Mouse (Mus musculus) stomach, embryonic 14.5 days (tissue): ENCODE data around the gene Junb. TPM values are rescaled to one million over a fixed set of nuclear protein-coding genes. Genes with fewer than 3 reads are reported as not detected.

Source experiments
- ATAC-seq: fragments of 200-750 bp; cut with Nextera tagmentation; 2 replicates; pipeline ENCODE4 v1.8.0; 2017; ENCODE audit warnings: low read depth, moderate TSS enrichment; ENCODE audit not compliant: insufficient number of reproducible peaks, insufficient read depth, low FRiP score
- H3K27ac ChIP-seq: fragments of 300-500 bp; sonication (generic); 2 replicates; pipeline ENCODE4 v1.5.1; 2014; ENCODE audit warnings: mild to moderate bottlenecking, low read length, moderate library complexity, mixed read lengths
- H3K27me3 ChIP-seq: fragments of 300-500 bp; sonication (generic); 2 replicates; pipeline ENCODE4 v1.6.1; 2014; ENCODE audit warnings: low read length, control low read depth, mixed read lengths; ENCODE audit not compliant: control insufficient read depth, insufficient read depth
- H3K36me3 ChIP-seq: fragments of 300-500 bp; sonication (generic); 2 replicates; pipeline ENCODE4 v1.6.1; 2014; ENCODE audit warnings: mild to moderate bottlenecking, control low read depth, low read length, moderate library complexity, mixed read lengths; ENCODE audit not compliant: control insufficient read depth, insufficient read depth
- H3K4me1 ChIP-seq: fragments of 300-500 bp; sonication (generic); 2 replicates; pipeline ENCODE4 v1.6.1; 2014; ENCODE audit warnings: low read length, control low read depth, mixed read lengths; ENCODE audit not compliant: control insufficient read depth, insufficient read depth
- H3K4me2 ChIP-seq: fragments of 300-500 bp; sonication (generic); replicated peaks from 2 replicates; pipeline ENCODE4 v1.6.1; 2014; ENCODE audit warnings: low read depth, low read length, control low read depth
- H3K4me3 ChIP-seq: fragments of 300-500 bp; sonication (generic); 2 replicates; pipeline ENCODE4 v1.5.1; 2014; ENCODE audit warnings: low read depth, low read length, control low read depth
- H3K9ac ChIP-seq: fragments of 300-500 bp; sonication (generic); replicated peaks from 2 replicates; pipeline ENCODE4 v1.6.1; 2014; ENCODE audit warnings: low read depth, mild to moderate bottlenecking, control low read depth, low read length, moderate library complexity, mixed read lengths
- H3K9me3 ChIP-seq: fragments of 300-500 bp; sonication (generic); 2 replicates; pipeline ENCODE4 v1.6.1; 2016; ENCODE audit warnings: low read depth, low read length, control low read depth; ENCODE audit not compliant: control insufficient read depth
- WGBS: fragments of 180-500 bp; shearing (Covaris S2); extraction: QIAGEN DNeasy Blood & Tissue Kit; methylation state at CpG from one replicate; pipeline ENCODE4 v1.1.7; 2014; 5-methylcytosine and 5-hydroxymethylcytosine counted together
- polyA plus RNA-seq: library from polyadenylated mRNA; unstranded; fragments of >200 nt; fragmentation: Nextera tagmentation; extraction: Ambion mirVana; gene quantifications from 2 replicates; pipeline ENCODE4 v1.2.1, GENCODE M21; 2014

Junb gene
- polyA plus RNA-seq, 1 experiment from 2014 or later = 16.9 TPM

- Histone ChIP-seq H3K4me2 (no peak overlapping the region), H3K9ac (no peak overlapping the region), H3K4me1 (peaks cover 6% of the 10 kb centered on the region; the same call in 1 of the 2 replicates), H3K4me3 (no peak overlapping the region), H3K27me3 (peaks cover 39% of the 10 kb centered on the region), H3K27ac (no peak overlapping the region), H3K9me3 (no peaks in the 10 kb centered on the region), H3K36me3 (no peaks in the 10 kb centered on the region)
- WGBS = 5% methylated on average over 14 of the region's 14 CpGs
- ATAC-seq = peak; percentile 25; the same call in 1 of the 2 replicates
Measured at GRCm38 (mm10) chr8:84935489-84935888, 43.0 kb downstream of the Junb start.

- WGBS = 1% methylated on average over 15 of the region's 15 CpGs
- H3K27ac ChIP-seq = no peak overlapping the region
- no peak overlapping the region for H3K4me3 ChIP-seq
- ATAC-seq = no peak
- no peak overlapping the region for H3K4me2 ChIP-seq
- H3K27me3 ChIP-seq = peaks cover 44% of the 10 kb centered on the region
- H3K9me3 ChIP-seq = no peaks in the 10 kb centered on the region
- H3K36me3 ChIP-seq = no peaks in the 10 kb centered on the region
- H3K9ac ChIP-seq = no peak overlapping the region
- peaks cover 6% of the 10 kb centered on the region; the same call in 1 of the 2 replicates for H3K4me1 ChIP-seq
Measured at GRCm38 (mm10) chr8:84934860-84935259, 43.7 kb downstream of the Junb start.

GRCm38 (mm10) chr8:84933767-84934559, 44.6 kb downstream of the Junb start:
- peaks cover 6% of the 10 kb centered on the region; the same call in 1 of the 2 replicates for H3K4me1 ChIP-seq
- WGBS = 81% methylated on average over 16 of the region's 16 CpGs
- H3K9me3 ChIP-seq = no peaks in the 10 kb centered on the region
- no peak for ATAC-seq
- no peak overlapping the region for H3K4me2 ChIP-seq
- H3K27ac ChIP-seq = no peak overlapping the region
- H3K27me3 ChIP-seq = peaks cover 52% of the 10 kb centered on the region
- no peaks in the 10 kb centered on the region for H3K36me3 ChIP-seq
- no peak overlapping the region for H3K9ac ChIP-seq
- no peak overlapping the region for H3K4me3 ChIP-seq

GRCm38 (mm10) chr8:84930582-84930981, 47.9 kb downstream of the Junb start:
- Histone ChIP-seq H3K9ac (no peak overlapping the region), H3K4me2 (no peak overlapping the region), H3K4me3 (no peak overlapping the region), H3K27me3 (peaks cover 31% of the 10 kb centered on the region), H3K9me3 (no peaks in the 10 kb centered on the region), H3K27ac (no peak overlapping the region), H3K4me1 (peaks cover 6% of the 10 kb centered on the region; the same call in 1 of the 2 replicates), H3K36me3 (no peaks in the 10 kb centered on the region)
- ATAC-seq = no peak
- 82% methylated on average over 13 of the region's 13 CpGs for WGBS

- no peak overlapping the region for H3K9ac ChIP-seq
- WGBS = 3% methylated on average over 52 of the region's 52 CpGs
- H3K9me3 ChIP-seq = no peaks in the 10 kb centered on the region
- H3K4me1 ChIP-seq = 0 out of 2 replicates have a peak, but pooled peaks cover 2% of the 10 kb centered on the region
- H3K27ac ChIP-seq = no peak overlapping the region
- H3K4me3 ChIP-seq = peak overlapping the region; percentile 27
- H3K4me2 ChIP-seq = peak overlapping the region; percentile 64
- H3K36me3 ChIP-seq = no peaks in the 10 kb centered on the region
- H3K27me3 ChIP-seq = peaks cover 15% of the 10 kb centered on the region
- peak; percentile 69; the same call in 1 of the 2 replicates for ATAC-seq
Measured at GRCm38 (mm10) chr8:84928456-84929306, 49.8 kb downstream of the Junb start.

- 0 out of 2 replicates have a peak, but pooled peaks cover 2% of the 10 kb centered on the region for H3K4me1 ChIP-seq
Measured at GRCm38 (mm10) chr8:84927513-84927912, 51.0 kb downstream of the Junb start.

GRCm38 (mm10) chr8:84925557-84925956, 53.0 kb downstream of the Junb start:
- no peak overlapping the region for H3K4me3 ChIP-seq
- no peak overlapping the region for H3K9ac ChIP-seq
- WGBS = 60% methylated on average over 7 of the region's 7 CpGs
- no peaks in the 10 kb centered on the region for H3K9me3 ChIP-seq
- no peak overlapping the region for H3K4me2 ChIP-seq
- H3K27ac ChIP-seq = no peak overlapping the region
- 0 out of 2 replicates have a peak, but pooled peaks cover 2% of the 10 kb centered on the region for H3K4me1 ChIP-seq
- peaks cover 13% of the 10 kb centered on the region for H3K27me3 ChIP-seq
- ATAC-seq = no peak
- no peaks in the 10 kb centered on the region for H3K36me3 ChIP-seq

More at GRCm38 (mm10) chr8:84927513-84927912, 51.0 kb downstream of the Junb start:
- Histone ChIP-seq H3K4me2 (no peak overlapping the region), H3K9ac (no peak overlapping the region), H3K36me3 (no peaks in the 10 kb centered on the region), H3K9me3 (no peaks in the 10 kb centered on the region), H3K27me3 (peaks cover 15% of the 10 kb centered on the region), H3K27ac (no peak overlapping the region), H3K4me3 (no peak overlapping the region)
- WGBS = 75% methylated on average over 1 of the region's 1 CpGs
- ATAC-seq = no peak
